Mouse (Mus musculus) G1E (cell line): ENCODE data around the gene Chp1.
"Not testable (repeated sequence)": the region's sequence is repeated elsewhere in the genome, so short reads cannot be mapped to it uniquely, and the experiment has no call there.

Experiments
- CTCF ChIP-seq: IDR thresholded peaks from 2 replicates; pipeline ENCODE4 v1.5.1; 2012; ENCODE audit warnings: low read depth, low read length, inconsistent platforms, mixed read lengths
- GATA2 ChIP-seq: IDR thresholded peaks from 2 replicates; pipeline ENCODE4 v1.6.1; 2012; ENCODE audit warnings: low read depth, low read length, inconsistent platforms, borderline replicate concordance

DNA sequence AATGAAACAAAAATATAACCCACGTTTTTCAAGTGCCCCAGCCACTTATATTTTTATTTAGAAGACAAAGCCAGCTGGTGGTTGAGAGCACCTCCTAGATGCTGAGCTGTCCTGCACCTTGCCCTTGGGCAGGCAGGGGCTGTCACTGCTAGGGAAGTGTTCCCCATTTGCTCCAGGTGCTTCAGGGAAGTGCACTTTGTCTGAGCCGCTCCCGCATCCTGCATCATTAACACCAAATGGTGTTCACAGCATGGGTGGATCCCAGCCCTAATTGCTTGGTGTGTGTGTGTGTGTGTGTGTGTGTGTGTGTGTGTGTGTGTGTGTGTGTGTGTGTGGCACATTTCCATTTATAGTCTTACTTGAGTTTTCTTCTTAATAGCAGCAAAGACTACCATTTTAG is 54.1 kb downstream of the Chp1 start:
- TF ChIP-seq GATA2, CTCF: not testable (repeated sequence)
